Mouse (Mus musculus) small intestine, adult 2 months (tissue): Measurements from ENCODE around the gene Txnip.

Experiments used
- CTCF ChIP-seq: fragments of 200-500 bp; IDR thresholded peaks from 2 replicates; pipeline ENCODE4 v1.5.1; 2012; ENCODE audit warnings: low read depth, mild to moderate bottlenecking, control low read depth, inconsistent platforms, low read length, moderate library complexity, mixed read lengths; ENCODE audit not compliant: insufficient replicate concordance, insufficient read length; ENCODE audit errors: extremely low read depth
- POLR2A ChIP-seq: fragments of 200-500 bp; IDR thresholded peaks from 2 replicates; pipeline ENCODE4 v1.6.1; 2012; ENCODE audit warnings: low read depth, mild to moderate bottlenecking, control low read depth, inconsistent platforms, low read length, moderate library complexity

- TF ChIP-seq POLR2A (no peak), CTCF (no peak)
Measured at GRCm38 (mm10) chr3:96565105-96565504, 7.3 kb downstream of the Txnip start.
